Mouse (Mus musculus): ENCODE measurements around the gene Gm9964. TPM values are rescaled to one million over a fixed set of nuclear protein-coding genes. Genes with fewer than 3 reads are reported as not detected.
"Not testable (repeated sequence)": the region's sequence is repeated elsewhere in the genome, so short reads cannot be mapped to it uniquely, and the experiment has no call there.

Gm9964 gene
- polyA plus RNA-seq, 1 experiment from 2014 or later: not detected

- H3K36me3 ChIP-seq: no peaks in the 10 kb centered on the region
- H3K27ac ChIP-seq (replicated peaks): no peak overlapping the region
- no peak overlapping the region for H3K9ac ChIP-seq
- WGBS: 78% methylated on average over 4 of the region's 4 CpGs
- H3K27me3 ChIP-seq: no peaks in the 10 kb centered on the region
- H3K4me3 ChIP-seq: no peak overlapping the region
- no peaks in the 10 kb centered on the region for H3K9me3 ChIP-seq
- no peak overlapping the region for H3K4me2 ChIP-seq
- H3K4me1 ChIP-seq (replicated peaks): 0 out of 2 replicates have a peak, but pooled peaks cover 2% of the 10 kb centered on the region
- ATAC-seq (ENCODE audit: low read depth): no peak
Measured at GRCm38 (mm10) chr11:79273039-79273438, 23.7 kb downstream of the Gm9964 start.

DNA sequence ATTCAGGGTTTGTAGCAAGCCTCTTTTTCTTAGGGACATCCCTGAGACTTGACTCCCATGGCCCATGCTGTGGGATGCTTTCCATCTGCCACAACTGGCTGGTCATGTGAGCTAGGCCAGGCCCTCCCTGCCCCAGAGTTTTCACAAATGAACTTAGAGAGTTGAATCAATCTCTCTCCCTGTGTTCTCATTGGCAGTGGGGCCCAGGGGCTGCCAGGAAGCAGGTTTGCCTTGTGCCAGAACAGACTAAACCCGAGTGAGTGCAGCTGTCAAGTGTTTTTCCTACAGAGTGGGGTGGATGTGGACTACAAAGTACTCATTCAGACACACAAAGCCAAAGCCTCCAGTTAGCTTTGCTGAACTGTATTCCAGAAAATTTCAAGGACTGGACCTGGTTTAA is 29.5 kb downstream of the Gm9964 start:
- H3K27ac ChIP-seq (replicated peaks): peak overlapping the region; percentile 42; the same call in 1 of the 2 replicates
- no peak for ATAC-seq (ENCODE audit: low read depth)

GRCm38 (mm10) chr11:79264376-79264775 is 32.3 kb downstream of the Gm9964 start:
- no peak overlapping the region for H3K27ac ChIP-seq (replicated peaks)
- no peaks in the 10 kb centered on the region for H3K27me3 ChIP-seq
- H3K9ac ChIP-seq: no peak overlapping the region
- no peak overlapping the region for H3K4me3 ChIP-seq
- no peaks in the 10 kb centered on the region for H3K36me3 ChIP-seq
- no peaks in the 10 kb centered on the region for H3K9me3 ChIP-seq
- H3K4me2 ChIP-seq: no peak overlapping the region
- ATAC-seq (ENCODE audit: low read depth): no peak
- WGBS: 42% methylated on average over 3 of the region's 3 CpGs
- H3K4me1 ChIP-seq (replicated peaks): 0 out of 2 replicates have a peak, but pooled peaks cover 3% of the 10 kb centered on the region

More for the DNA sequence above, 29.5 kb downstream of the Gm9964 start:
- H3K9me3 ChIP-seq: no peaks in the 10 kb centered on the region
- no peak overlapping the region for H3K4me2 ChIP-seq
- H3K4me1 ChIP-seq (replicated peaks): 0 out of 2 replicates have a peak, but pooled peaks cover 3% of the 10 kb centered on the region
- no peaks in the 10 kb centered on the region for H3K27me3 ChIP-seq
- no peak overlapping the region for H3K9ac ChIP-seq
- no peaks in the 10 kb centered on the region for H3K36me3 ChIP-seq
- no peak overlapping the region for H3K4me3 ChIP-seq
- WGBS: 26% methylated on average over 1 of the region's 1 CpGs

DNA sequence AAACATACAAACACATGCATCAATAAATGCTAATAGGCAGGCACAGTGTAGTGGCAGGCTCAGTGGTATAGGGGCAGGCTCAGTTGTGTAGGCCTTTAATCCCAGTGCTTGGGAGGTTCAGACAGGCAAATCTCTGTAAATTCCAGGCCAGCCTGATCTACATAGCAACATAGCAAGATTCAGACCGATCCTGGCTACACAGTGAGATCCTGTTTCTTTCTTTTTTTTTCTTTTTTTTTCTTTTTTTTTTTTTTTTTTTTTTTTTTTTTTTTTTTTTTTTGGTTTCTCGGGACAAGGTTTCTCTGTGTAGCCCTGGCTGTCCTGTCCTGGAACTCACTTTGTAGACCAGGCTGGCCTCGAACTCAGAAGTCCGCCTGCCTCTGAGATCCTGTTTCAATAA is 36.6 kb downstream of the Gm9964 start:
- not testable (repeated sequence) for H3K36me3 ChIP-seq; H3K4me2 ChIP-seq; H3K9me3 ChIP-seq; H3K4me3 ChIP-seq; H3K4me1 ChIP-seq (replicated peaks); ATAC-seq (ENCODE audit: low read depth); H3K27ac ChIP-seq (replicated peaks); H3K9ac ChIP-seq; H3K27me3 ChIP-seq
- 89% methylated on average over 4 of the region's 4 CpGs for WGBS

GRCm38 (mm10) chr11:79258738-79259137 is 38.0 kb downstream of the Gm9964 start:
- WGBS: 84% methylated on average over 6 of the region's 6 CpGs
- Histone ChIP-seq H3K36me3 (no peaks in the 10 kb centered on the region), H3K27me3 (0 out of 2 replicates have a peak, but pooled peaks cover 4% of the 10 kb centered on the region), H3K9me3 (no peaks in the 10 kb centered on the region), H3K27ac (replicated peaks) (no peak overlapping the region), H3K4me2 (no peak overlapping the region), H3K4me3 (no peak overlapping the region), H3K9ac (no peak overlapping the region), H3K4me1 (replicated peaks) (peaks cover 6% of the 10 kb centered on the region)
- ATAC-seq (ENCODE audit: low read depth): no peak

- no peaks in the 10 kb centered on the region for H3K9me3 ChIP-seq
- H3K4me2 ChIP-seq: peak within 1 kb of the TSS; percentile 71
- peaks cover 19% of the 10 kb centered on the region for H3K36me3 ChIP-seq
- WGBS: 2% methylated on average over 50 of the region's 50 CpGs
- peak within 1 kb of the TSS; percentile 99 for H3K27ac ChIP-seq (replicated peaks)
- ATAC-seq (ENCODE audit: low read depth): peak; percentile 94
- H3K4me1 ChIP-seq (replicated peaks): peaks cover 37% of the 10 kb centered on the region
- peak within 1 kb of the TSS; percentile 88 for H3K4me3 ChIP-seq
- 0 out of 2 replicates have a peak, but pooled peaks cover 4% of the 10 kb centered on the region for H3K27me3 ChIP-seq
- peak within 1 kb of the TSS; percentile 97 for H3K9ac ChIP-seq
Measured at GRCm38 (mm10) chr11:79254391-79255098, 42.2 kb downstream of the Gm9964 start, which contains the start of gene Wsb1. Gene Wsb1 (minus strand): TSS chr11:79254671.

- Histone ChIP-seq H3K9me3 (no peaks in the 10 kb centered on the region), H3K4me1 (replicated peaks) (peaks cover 37% of the 10 kb centered on the region), H3K27ac (replicated peaks) (peak overlapping the region; percentile 99), H3K27me3 (0 out of 2 replicates have a peak, but pooled peaks cover 4% of the 10 kb centered on the region), H3K36me3 (peaks cover 25% of the 10 kb centered on the region), H3K4me3 (peak overlapping the region; percentile 88), H3K4me2 (peak overlapping the region; percentile 71), H3K9ac (peak overlapping the region; percentile 97)
- under 1% methylated on average over 49 of the region's 49 CpGs for WGBS
- ATAC-seq (ENCODE audit: low read depth): peak; percentile 58
Measured at GRCm38 (mm10) chr11:79253542-79254390, 42.9 kb downstream of the Gm9964 start.

DNA sequence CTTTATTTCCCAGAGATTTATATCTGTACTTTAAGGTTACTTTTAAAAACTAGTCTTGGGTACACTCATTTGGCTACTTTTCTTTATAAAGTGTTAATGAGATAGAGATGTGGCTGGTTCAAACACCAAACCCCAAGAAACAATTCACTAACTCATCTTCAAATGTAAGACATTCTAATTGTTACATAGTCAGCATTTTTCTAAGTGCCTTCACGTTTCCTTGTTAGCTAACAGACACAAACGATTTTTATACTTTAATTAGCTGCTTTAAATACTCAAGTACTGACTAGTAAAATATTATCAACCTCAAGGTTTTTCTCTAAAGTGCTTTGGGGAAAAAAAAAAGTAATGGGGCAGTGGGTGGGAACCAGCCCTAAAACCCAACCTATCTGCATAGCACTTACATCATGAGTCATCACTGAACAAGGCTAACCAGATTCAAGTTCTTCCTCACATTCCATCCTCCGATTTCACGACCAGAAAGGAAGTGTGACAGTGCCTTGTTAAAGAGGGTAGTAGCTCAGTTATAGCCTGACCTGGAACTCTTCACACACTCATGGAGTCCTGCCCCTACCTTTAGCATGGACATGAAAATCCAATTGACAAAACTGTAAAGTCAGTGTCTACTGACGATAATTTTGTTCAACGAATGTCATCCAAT is 43.7 kb downstream of the Gm9964 start:
- Histone ChIP-seq H3K27ac (replicated peaks) (peak overlapping the region; percentile 99), H3K36me3 (peaks cover 30% of the 10 kb centered on the region), H3K27me3 (0 out of 2 replicates have a peak, but pooled peaks cover 4% of the 10 kb centered on the region), H3K9ac (peak overlapping the region; percentile 97), H3K9me3 (no peaks in the 10 kb centered on the region), H3K4me3 (peak overlapping the region; percentile 88), H3K4me2 (peak overlapping the region; percentile 71), H3K4me1 (replicated peaks) (peaks cover 37% of the 10 kb centered on the region)
- no peak for ATAC-seq (ENCODE audit: low read depth)
- 22% methylated on average over 6 of the region's 6 CpGs for WGBS

Other genes with a start within 250 kb of the Gm9964 start
- 4.6 and 4.8 TPM in 2 replicates for gene Ksr1, start 150.5 kb downstream of the Gm9964 start, polyA plus RNA-seq (2015; fragmentation: Nextera tagmentation; extraction: Ambion mirVana)
- 492 and 532 TPM in 2 replicates for gene Wsb1, start 42.2 kb downstream of the Gm9964 start, polyA plus RNA-seq (2015; fragmentation: Nextera tagmentation; extraction: Ambion mirVana)
- 6.1 and 6.8 TPM in 2 replicates for gene Nf1, start 42.8 kb upstream of the Gm9964 start, polyA plus RNA-seq (2015; fragmentation: Nextera tagmentation; extraction: Ambion mirVana)
- gene Omg, start 207.2 kb upstream of the Gm9964 start, polyA plus RNA-seq (2015; fragmentation: Nextera tagmentation; extraction: Ambion mirVana): 1.5 and 2.4 TPM in 2 replicates
- gene Evi2b, start 226.9 kb upstream of the Gm9964 start, polyA plus RNA-seq (2015; fragmentation: Nextera tagmentation; extraction: Ambion mirVana): 0.65 and 0.87 TPM in 2 replicates
- 0.63 TPM in 2 replicates for gene Evi2, start 233.7 kb upstream of the Gm9964 start, polyA plus RNA-seq (2015; fragmentation: Nextera tagmentation; extraction: Ambion mirVana)
- 3.5 and 3.8 TPM in 2 replicates for gene Evi2a, start 233.7 kb upstream of the Gm9964 start, polyA plus RNA-seq (2015; fragmentation: Nextera tagmentation; extraction: Ambion mirVana)